9 mouse cellular contexts compared by ENCODE assay signal in the genomic region with DNA sequence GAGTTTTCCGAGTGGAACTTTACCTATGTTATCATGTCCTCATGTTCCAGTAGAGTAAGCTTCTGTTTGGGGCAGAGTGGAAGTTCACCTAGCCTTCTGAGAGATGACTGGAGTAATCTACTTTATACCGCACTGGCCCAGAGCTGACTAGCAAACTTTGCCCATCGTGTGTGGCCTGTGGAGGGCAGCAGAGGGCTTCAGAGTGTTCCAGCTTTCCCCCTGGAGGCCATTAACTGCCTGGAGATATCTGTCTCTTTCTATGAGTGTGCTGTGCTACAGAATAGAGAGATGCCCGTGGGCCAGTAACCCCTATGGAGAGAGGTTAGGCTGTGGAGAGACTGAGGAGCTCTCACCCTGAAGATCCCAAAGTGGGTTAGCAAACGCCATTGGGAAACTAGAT.
DNase-seq lines count a peak whose midpoint lies in the region; ATAC-seq and TF ChIP-seq lines count a peak whose summit lies in the region.
"Had no signal": no experiment of that assay in that cellular context is flagged by ENCODE, and none has a peak within 500 bp of the region (broad histone marks: within the 10 kb centered on the region; RNA-seq: fewer than 3 reads in every experiment).

No protein-coding gene starts in this region.

- no peak overlapping the region for H3K4me3 ChIP-seq in heart, adult 2 months
- no peak overlapping the region for H3K4me3 ChIP-seq in embryonic facial prominence, embryonic 13.5 days
- H3K4me3 ChIP-seq in limb, embryonic 10.5 days, result no peak overlapping the region

- H3K36me3 ChIP-seq in heart, adult 2 months (ENCODE audit: control insufficient read depth, insufficient read depth, low read length), result no peaks in the 10 kb centered on the region
- H3K36me3 ChIP-seq in embryonic facial prominence, embryonic 13.5 days, result no peaks in the 10 kb centered on the region
- H3K36me3 ChIP-seq in limb, embryonic 10.5 days, result no peaks in the 10 kb centered on the region

- TF ChIP-seq EP300 in heart, adult 2 months (IDR thresholded peaks at IDR 0.05; ENCODE audit: insufficient read depth, low read depth, low read length), result no peak

- 0 out of 2 replicates have a peak, but pooled peaks have one; percentile 26 for ATAC-seq in embryonic facial prominence, embryonic 13.5 days (ENCODE audit: insufficient number of reproducible peaks, insufficient read depth, low FRiP score, low TSS enrichment, low read depth)

- peak; percentile 52 for TF ChIP-seq CTCF in heart, adult 2 months (IDR thresholded peaks at IDR 0.05)

- no peaks in the 10 kb centered on the region for H3K27me3 ChIP-seq in heart, adult 2 months (ENCODE audit: control insufficient read depth, insufficient read depth, low read length)
- no peaks in the 10 kb centered on the region for H3K27me3 ChIP-seq in embryonic facial prominence, embryonic 13.5 days
- no peaks in the 10 kb centered on the region for H3K27me3 ChIP-seq in limb, embryonic 10.5 days (ENCODE audit: low read depth, poor library complexity, severe bottlenecking)

- no peak overlapping the region for H3K27ac ChIP-seq in heart, adult 2 months
- H3K27ac ChIP-seq in embryonic facial prominence, embryonic 13.5 days, result no peak overlapping the region
- no peak overlapping the region for H3K27ac ChIP-seq in limb, embryonic 10.5 days
- H3K27ac ChIP-seq: macrophage had no signal

- no peak overlapping the region for H3K9ac ChIP-seq in heart, adult 2 months (ENCODE audit: low read depth, low read length)
- no peak overlapping the region for H3K9ac ChIP-seq in embryonic facial prominence, embryonic 13.5 days

- intact Hi-C loops in heart, adult 2 months (cut with DNase I), result no loop called here
- intact Hi-C loops in heart, postnatal 25 days (cut with DNase I), result no loop called here

- TF ChIP-seq POLR2A in heart, adult 2 months (IDR thresholded peaks at IDR 0.05; ENCODE audit: insufficient read depth, low read depth, low read length), result no peak

- 33% methylated on average over 5 of the region's 5 CpGs for WGBS in heart, adult 2 months
- 42% methylated on average over 5 of the region's 5 CpGs for WGBS in embryonic facial prominence, embryonic 13.5 days
- WGBS in limb, embryonic 10.5 days, result 45% methylated on average over 5 of the region's 5 CpGs

- no peaks in the 10 kb centered on the region for H3K9me3 ChIP-seq in embryonic facial prominence, embryonic 13.5 days
- H3K9me3 ChIP-seq in limb, embryonic 10.5 days (replicated peaks), result no peaks in the 10 kb centered on the region

- H3K4me1 ChIP-seq in heart, adult 2 months (ENCODE audit: control insufficient read depth, insufficient read depth, low read length), result no peaks in the 10 kb centered on the region
- no peaks in the 10 kb centered on the region for H3K4me1 ChIP-seq in embryonic facial prominence, embryonic 13.5 days
- H3K4me1 ChIP-seq in limb, embryonic 10.5 days, result 0 out of 2 replicates have a peak, but pooled peaks cover 5% of the 10 kb centered on the region

- no peaks in the 10 kb centered on the region for H3K79me2 ChIP-seq in heart, adult 2 months (replicated peaks; ENCODE audit: control insufficient read depth, insufficient read depth, low read length)

- no peak overlapping the region for H3K4me2 ChIP-seq in embryonic facial prominence, embryonic 13.5 days

- peak in 1 of 2 experiments; percentile 5 for DNase-seq in heart, adult 2 months
- DNase-seq in heart, postnatal 25 days (ENCODE audit: low spot score), result no peak
- peak; percentile 52 for DNase-seq in adrenal gland, adult 2 months
- peak; percentile 43 to 82 for DNase-seq in kidney, adult 8-10 months
- DNase-seq in limb, embryonic 10.5 days (ENCODE audit: low spot score), result peak; percentile 49
- peak; percentile 55 to 61 for DNase-seq in natural killer cell, adult 2 months (ENCODE audit: low spot score in 2 of 2)
- DNase-seq in thymus, postnatal 25 days, result peak; percentile 20
